Comparison of ENCODE assay signal across 8 mouse cellular contexts in genomic region chr5:121839128-121839473, GRCm38 (mm10). TPM values are rescaled to one million over a fixed set of nuclear protein-coding genes. Genes with fewer than 3 reads are reported as not detected.
DNase-seq lines count a peak whose midpoint lies in the region; ATAC-seq and TF ChIP-seq lines count a peak whose summit lies in the region.

No protein-coding gene starts in this region.

- peaks cover 57% of the 10 kb centered on the region for H3K4me1 ChIP-seq in heart, embryonic 15.5 days (replicated peaks)
- peaks cover 11% of the 10 kb centered on the region for H3K4me1 ChIP-seq in ES-Bruce4 (ENCODE audit: control insufficient read depth, insufficient read depth, low read length)
- H3K4me1 ChIP-seq in forebrain, embryonic 15.5 days = peaks cover 52% of the 10 kb centered on the region
- peaks cover 28 to 31% of the 10 kb centered on the region in 2 experiments for H3K4me1 ChIP-seq in liver, embryonic 14.5 days (replicated peaks; ENCODE audit: control insufficient read depth in 2 of 2, insufficient read depth in 2 of 2, low read length in 1 of 2)

- intact Hi-C loops in left cerebral cortex, postnatal 14 days (cut with DNase I) = no loop called here

- TF ChIP-seq EP300 in ES-Bruce4 (IDR thresholded peaks at IDR 0.05; ENCODE audit: insufficient read depth, low read depth, low read length) = no peak
- TF ChIP-seq EP300 in liver, embryonic 14.5 days (IDR thresholded peaks at IDR 0.05; ENCODE audit: low read depth) = no peak

- peak overlapping the region; percentile 93 for H3K4me2 ChIP-seq in heart, embryonic 15.5 days
- peak overlapping the region; percentile 61 for H3K4me2 ChIP-seq in forebrain, embryonic 15.5 days (replicated peaks)
- peak overlapping the region; percentile 84 for H3K4me2 ChIP-seq in liver, embryonic 14.5 days (ENCODE audit: low read depth)

- no peak for ATAC-seq in heart, embryonic 15.5 days (replicated peaks; ENCODE audit: insufficient number of reproducible peaks, insufficient read depth, low FRiP score, low read depth)
- ATAC-seq in forebrain, embryonic 15.5 days (replicated peaks) = no peak
- no peak for ATAC-seq in liver, embryonic 14.5 days (ENCODE audit: insufficient read depth)

- TF ChIP-seq POLR2A in ES-Bruce4 (IDR thresholded peaks at IDR 0.05; ENCODE audit: insufficient read depth, low read length) = no peak

- WGBS in heart, embryonic 15.5 days = 31% methylated on average over 7 of the region's 7 CpGs
- 33% methylated on average over 7 of the region's 7 CpGs for WGBS in forebrain, embryonic 15.5 days
- WGBS in liver, embryonic 14.5 days (ENCODE audit: insufficient replicate concordance) = 26% methylated on average over 7 of the region's 7 CpGs

- H3K36me3 ChIP-seq in heart, embryonic 15.5 days = no peaks in the 10 kb centered on the region
- no peaks in the 10 kb centered on the region for H3K36me3 ChIP-seq in ES-Bruce4 (ENCODE audit: control insufficient read depth, insufficient read depth, low read length, poor library complexity, severe bottlenecking)
- H3K36me3 ChIP-seq in forebrain, embryonic 15.5 days = no peaks in the 10 kb centered on the region
- H3K36me3 ChIP-seq in liver, embryonic 14.5 days (replicated peaks; ENCODE audit: control insufficient read depth, insufficient read depth, low read depth) = no peaks in the 10 kb centered on the region

- peak overlapping the region; percentile 51 for H3K9ac ChIP-seq in heart, embryonic 15.5 days
- H3K9ac ChIP-seq in ES-Bruce4 (ENCODE audit: low read depth, poor library complexity, severe bottlenecking) = peak overlapping the region; percentile 79
- peak overlapping the region; percentile 37; the same call in 1 of the 2 replicates for H3K9ac ChIP-seq in forebrain, embryonic 15.5 days (replicated peaks)
- peak overlapping the region; percentile 57; the same call in 1 of the 2 replicates for H3K9ac ChIP-seq in liver, embryonic 14.5 days (replicated peaks)

- no peaks in the 10 kb centered on the region for H3K9me3 ChIP-seq in heart, embryonic 15.5 days (replicated peaks)
- no peaks in the 10 kb centered on the region for H3K9me3 ChIP-seq in ES-Bruce4 (replicated peaks; ENCODE audit: control insufficient read depth, insufficient read depth, low read length, poor library complexity, severe bottlenecking)
- no peaks in the 10 kb centered on the region for H3K9me3 ChIP-seq in forebrain, embryonic 15.5 days
- H3K9me3 ChIP-seq in liver, embryonic 14.5 days (ENCODE audit: control insufficient read depth, low read length) = no peaks in the 10 kb centered on the region

- DNase-seq in heart, adult 8-10 months (ENCODE audit: low spot score) = no peak
- no peak for DNase-seq in liver, embryonic 14.5 days (ENCODE audit: low read depth in 3 of 3, low spot score in 3 of 3)
- DNase-seq in left cerebral cortex, postnatal 14 days (ENCODE audit: low spot score in 2 of 2) = no peak
- DNase-seq in embryo, embryonic 10.5 days (ENCODE audit: low spot score) = no peak
- no peak for DNase-seq in embryo, embryonic 10 days (ENCODE audit: low spot score)

- H3K27ac ChIP-seq in heart, embryonic 15.5 days = peak overlapping the region; percentile 87
- no peak overlapping the region for H3K27ac ChIP-seq in ES-Bruce4 (ENCODE audit: insufficient read depth, low read length)
- H3K27ac ChIP-seq in forebrain, embryonic 15.5 days (replicated peaks) = no peak overlapping the region
- H3K27ac ChIP-seq in liver, embryonic 14.5 days = no peak overlapping the region

- H3K4me3 ChIP-seq in heart, embryonic 15.5 days = peak overlapping the region; percentile 80
- H3K4me3 ChIP-seq in ES-Bruce4 (ENCODE audit: low read depth, low read length) = peak overlapping the region; percentile 61
- peak overlapping the region; percentile 36 for H3K4me3 ChIP-seq in forebrain, embryonic 15.5 days
- H3K4me3 ChIP-seq in liver, embryonic 14.5 days (ENCODE audit: insufficient read depth in 1 of 2, low read depth in 2 of 2, low read length in 2 of 2) = peak overlapping the region in 1 of 2 experiments; percentile 80; a peak in 2 of 4 replicates

- peaks cover 10% of the 10 kb centered on the region; the same call in 1 of the 2 replicates for H3K27me3 ChIP-seq in heart, embryonic 15.5 days
- H3K27me3 ChIP-seq in ES-Bruce4 (ENCODE audit: control insufficient read depth, insufficient read depth, low read length, poor library complexity, severe bottlenecking) = no peaks in the 10 kb centered on the region
- H3K27me3 ChIP-seq in forebrain, embryonic 15.5 days = peaks cover 38% of the 10 kb centered on the region
- peaks cover 11% of the 10 kb centered on the region for H3K27me3 ChIP-seq in liver, embryonic 14.5 days (ENCODE audit: control insufficient read depth, insufficient read depth, low read length)

- TF ChIP-seq CTCF in ES-Bruce4 (IDR thresholded peaks at IDR 0.05; ENCODE audit: low read depth, low read length) = no peak
- no peak for TF ChIP-seq CTCF in liver, embryonic 14.5 days (IDR thresholded peaks at IDR 0.05; ENCODE audit: low read depth)

RNA-seq across cellular contexts. Expression of gene Sh2b3, which starts 1.7 kb away (rescaled TPM):
- 13.2 and 18.5 TPM in 2 replicates for polyA plus RNA-seq in heart, embryonic 15.5 days (2015; fragmentation: Nextera tagmentation; extraction: Ambion mirVana)
- total RNA-seq in heart, adult 8-10 months (2022) = 10 to 100 TPM; 19.2 to 23.0 (median 22.3) TPM
- polyA plus RNA-seq in ES-Bruce4 (2011; ENCODE audit: insufficient read depth, insufficient read length, low read depth, missing spikeins) = 8.0 and 8.5 TPM in 2 replicates
- 5.9 and 6.7 TPM in 2 replicates for polyA plus RNA-seq in forebrain, embryonic 15.5 days (2015; fragmentation: Nextera tagmentation; extraction: Ambion mirVana)
- 7.2 and 8.6 TPM in 2 replicates for polyA plus RNA-seq in liver, embryonic 14.5 days (2012; rRNA removed)
- polyA plus RNA-seq in liver, embryonic 14.5 days (2014; fragmentation: Nextera tagmentation; extraction: Ambion mirVana) = 5.4 and 5.6 TPM in 2 replicates
- 10 to 100 TPM; 20.3 to 20.4 TPM for total RNA-seq in left cerebral cortex, postnatal 14 days (2021)

RNA-seq across cellular contexts. Expression of gene Pheta1, which starts 9.7 kb away (rescaled TPM):
- polyA plus RNA-seq in heart, embryonic 15.5 days (2015; fragmentation: Nextera tagmentation; extraction: Ambion mirVana) = 15.1 and 18.2 TPM in 2 replicates
- total RNA-seq in heart, adult 8-10 months (2022) = 10 to 100 TPM in 1 of 4 experiments, 1 to 10 TPM in 3; 8.6 to 10.1 (median 9.1) TPM
- 5.8 TPM in 2 replicates for polyA plus RNA-seq in ES-Bruce4 (2011; ENCODE audit: insufficient read depth, insufficient read length, low read depth, missing spikeins)
- 58.9 and 59.3 TPM in 2 replicates for polyA plus RNA-seq in forebrain, embryonic 15.5 days (2015; fragmentation: Nextera tagmentation; extraction: Ambion mirVana)
- 2.4 and 2.8 TPM in 2 replicates for polyA plus RNA-seq in liver, embryonic 14.5 days (2012; rRNA removed)
- polyA plus RNA-seq in liver, embryonic 14.5 days (2014; fragmentation: Nextera tagmentation; extraction: Ambion mirVana) = 2.4 and 2.6 TPM in 2 replicates
- 10 to 100 TPM; 10.3 to 12.6 TPM for total RNA-seq in left cerebral cortex, postnatal 14 days (2021)
